Mouse (Mus musculus) liver, adult (tissue): Measurements from ENCODE around the gene Mrps11.

Experiments
- GATA4 ChIP-seq: IDR thresholded peaks from 2 replicates; pipeline ENCODE4 v1.6.1; 2014; ENCODE audit warnings: mild to moderate bottlenecking, low read length; ENCODE audit not compliant: insufficient replicate concordance

The Mrps11 gene

GRCm38 (mm10) chr7:78770936-78771335 lies 12.0 kb upstream of the Mrps11 start:
- TF ChIP-seq GATA4 = no peak

- no peak for TF ChIP-seq GATA4
These were observed 4.2 kb upstream of the Mrps11 start for GRCm38 (mm10) chr7:78778741-78779140.

GRCm38 (mm10) chr7:78785906-78786305 lies 3.0 kb downstream of the Mrps11 start:
- TF ChIP-seq GATA4 = no peak

- TF ChIP-seq GATA4 = no peak
These were observed 5.0 kb downstream of the Mrps11 start for GRCm38 (mm10) chr7:78787793-78788380.

- no peak for TF ChIP-seq GATA4
These were observed 8.7 kb downstream of the Mrps11 start for GRCm38 (mm10) chr7:78791359-78792222.

GRCm38 (mm10) chr7:78793895-78794570 lies 11.1 kb downstream of the Mrps11 start:
- no peak for TF ChIP-seq GATA4

- no peak for TF ChIP-seq GATA4
These were observed 11.7 kb downstream of the Mrps11 start for GRCm38 (mm10) chr7:78794571-78795092.

GRCm38 (mm10) chr7:78796624-78797023 lies 13.7 kb downstream of the Mrps11 start:
- TF ChIP-seq GATA4 = no peak

GRCm38 (mm10) chr7:78797843-78798455 lies 15.0 kb downstream of the Mrps11 start:
- TF ChIP-seq GATA4 = no peak

GRCm38 (mm10) chr7:78799730-78800496 lies 17.0 kb downstream of the Mrps11 start:
- TF ChIP-seq GATA4 = no peak

DNA sequence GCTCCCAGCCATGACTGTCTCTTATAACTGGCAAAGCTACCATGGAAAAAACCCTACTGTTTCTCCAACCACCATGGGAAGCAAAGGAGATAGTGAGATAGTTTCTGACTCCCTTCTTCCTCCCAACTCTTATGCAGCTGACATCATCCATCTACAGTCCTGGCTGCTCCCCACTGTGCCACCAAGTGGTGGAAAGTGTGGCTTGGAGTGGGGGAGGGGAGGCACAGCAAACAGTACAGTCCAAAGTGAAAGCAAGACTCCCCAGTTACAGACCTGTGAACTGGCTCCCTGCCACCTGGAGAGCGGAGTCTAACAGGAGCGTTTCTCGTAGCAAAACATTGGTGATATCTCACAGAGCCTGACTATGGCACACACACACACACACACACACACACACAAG lies 20.9 kb downstream of the Mrps11 start:
- TF ChIP-seq GATA4 = no peak

DNA sequence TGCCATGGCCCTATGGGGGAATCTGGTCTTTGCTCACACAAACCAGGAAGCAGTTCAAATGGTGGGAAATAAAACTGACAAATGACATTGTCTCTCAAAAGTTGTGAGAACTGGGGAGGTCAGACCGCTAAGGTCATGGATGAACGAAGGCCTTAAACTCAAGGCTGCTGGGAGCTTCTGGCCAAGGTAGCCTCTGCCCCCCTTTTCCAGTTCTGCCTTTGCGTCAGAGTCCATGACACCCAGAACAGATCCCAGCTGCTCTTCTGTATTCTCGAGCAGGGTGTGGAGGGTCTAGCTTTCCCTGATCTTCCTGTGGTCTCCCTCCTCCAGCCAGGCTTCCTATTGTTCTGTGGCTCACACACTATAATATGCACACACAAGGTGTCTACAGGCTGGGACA lies 24.3 kb downstream of the Mrps11 start:
- TF ChIP-seq GATA4 = no peak

DNA sequence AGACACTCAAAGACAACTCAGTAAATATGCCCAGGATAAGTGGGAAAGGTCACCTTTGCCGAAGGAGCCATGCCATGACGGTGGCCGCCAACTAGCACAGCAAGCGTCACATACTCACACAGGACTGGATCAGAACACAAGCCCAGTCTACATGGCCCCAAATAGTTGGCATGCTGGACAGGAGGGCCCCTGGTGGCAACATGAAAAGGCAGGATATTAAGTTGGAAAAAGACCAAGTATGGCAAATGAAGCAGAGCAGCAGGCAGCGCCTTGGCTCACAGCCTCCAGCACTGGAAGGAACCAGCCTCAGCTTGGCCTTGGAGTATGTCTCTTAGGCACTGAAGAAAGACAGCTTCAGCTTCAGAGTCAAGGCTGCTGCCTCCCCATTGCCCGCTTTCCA lies 30.9 kb downstream of the Mrps11 start:
- no peak for TF ChIP-seq GATA4

GRCm38 (mm10) chr7:78814766-78815165 lies 31.8 kb downstream of the Mrps11 start:
- TF ChIP-seq GATA4 = no peak

GRCm38 (mm10) chr7:78818336-78818735 lies 35.4 kb downstream of the Mrps11 start:
- TF ChIP-seq GATA4 = no peak
